Mouse (Mus musculus) effector memory CD4-positive, alpha-beta T cell, adult 7 months (primary cell): Measurements from ENCODE around the gene Tubb4a. TPM values are rescaled to one million over a fixed set of nuclear protein-coding genes. Genes with fewer than 3 reads are reported as not detected.

Experiments
- polyA plus RNA-seq: library from polyadenylated mRNA; unstranded; fragments of 100-300 nt; shearing (Covaris generic); gene quantifications from one replicate; pipeline ENCODE4 v1.2.1, GENCODE M21; 2017

Gene Tubb4a
- 0.73 TPM for polyA plus RNA-seq

GRCm38 (mm10) chr17:57087049-57087832, at the start of gene Tubb4a:
Tubb4a (minus strand) TSS chr17:57087782.

GRCm38 (mm10) chr17:57105181-57106034, 17.8 kb upstream of the Tubb4a start, which contains the start of gene Tnfsf9:
Tnfsf9 (plus strand) TSS chr17:57105325.

GRCm38 (mm10) chr17:57078336-57078735, 9.2 kb downstream of the Tubb4a start, which contains the start of gene Dennd1c:
Dennd1c (minus strand) TSS chr17:57078514.

GRCm38 (mm10) chr17:57059486-57059977, 28.1 kb downstream of the Tubb4a start, which contains the start of gene Slc25a23:
Slc25a23 (minus strand) TSS chr17:57059863.

GRCm38 (mm10) chr17:57058891-57059485, 28.6 kb downstream of the Tubb4a start, which contains the start of gene Crb3:
Crb3 (plus strand) TSS chr17:57059105.

GRCm38 (mm10) chr17:57041554-57041953, 46.0 kb downstream of the Tubb4a start, which contains the start of gene Slc25a41:
Slc25a41 (minus strand) TSS chr17:57041654.

GRCm38 (mm10) chr17:57030931-57031660, 56.5 kb downstream of the Tubb4a start, which contains the start of gene Khsrp:
Khsrp (minus strand) TSS chr17:57031522.

Other genes with a start within 250 kb of the Tubb4a start
- 0.15 TPM for gene Acsbg2, start 213.3 kb downstream of the Tubb4a start, polyA plus RNA-seq
- 0.41 TPM for gene 1700061G19Rik, start 212.3 kb downstream of the Tubb4a start, polyA plus RNA-seq
- 26.4 TPM for gene Mllt1, start 152.4 kb downstream of the Tubb4a start, polyA plus RNA-seq
- gene Acer1, start 105.7 kb downstream of the Tubb4a start, polyA plus RNA-seq, result not detected
- gene Clpp, start 97.5 kb downstream of the Tubb4a start, polyA plus RNA-seq, result 47.3 TPM
- gene Alkbh7, start 90.4 kb downstream of the Tubb4a start, polyA plus RNA-seq, result 8.6 TPM
- not detected for gene Pspn, start 87.8 kb downstream of the Tubb4a start, polyA plus RNA-seq
- 68.1 TPM for gene Gtf2f1, start 76.5 kb downstream of the Tubb4a start, polyA plus RNA-seq
- gene Gm17949, start 76.3 kb downstream of the Tubb4a start, polyA plus RNA-seq, result 0.66 TPM
- 33.8 TPM for gene Khsrp, start 56.3 kb downstream of the Tubb4a start, polyA plus RNA-seq
- not detected for gene Slc25a41, start 46.1 kb downstream of the Tubb4a start, polyA plus RNA-seq
- 9.6 TPM for gene Crb3, start 28.7 kb downstream of the Tubb4a start, polyA plus RNA-seq
- gene Slc25a23, start 27.9 kb downstream of the Tubb4a start, polyA plus RNA-seq, result 6.1 TPM
- 183 TPM for gene Dennd1c, start 9.3 kb downstream of the Tubb4a start, polyA plus RNA-seq
- 36.0 TPM for gene Tnfsf9, start 17.5 kb upstream of the Tubb4a start, polyA plus RNA-seq
- 1.1 TPM for gene Cd70, start 62.0 kb upstream of the Tubb4a start, polyA plus RNA-seq
- gene Tnfsf14, start 106.4 kb upstream of the Tubb4a start, polyA plus RNA-seq, result 15.3 TPM
- gene C3, start 140.4 kb upstream of the Tubb4a start, polyA plus RNA-seq, result 0.24 TPM
- 50.0 TPM for gene Gpr108, start 160.7 kb upstream of the Tubb4a start, polyA plus RNA-seq
- gene Trip10, start 161.7 kb upstream of the Tubb4a start, polyA plus RNA-seq, result 9.0 TPM
- 154 TPM for gene Vav1, start 191.3 kb upstream of the Tubb4a start, polyA plus RNA-seq